Mouse (Mus musculus) midbrain, embryonic 13.5 days (tissue): ENCODE results near the gene Zfyve28. TPM values are rescaled to one million over a fixed set of nuclear protein-coding genes. Genes with fewer than 3 reads are reported as not detected.

Source experiments
- ATAC-seq: fragments of 200-750 bp; cut with Nextera tagmentation; 2 replicates; pipeline ENCODE4 v1.8.0; 2017; ENCODE audit warnings: mild to moderate bottlenecking, moderate TSS enrichment, moderate library complexity
- H3K27ac ChIP-seq: fragments of 300-500 bp; sonication (generic); 2 replicates; pipeline ENCODE4 v1.5.1; 2015; ENCODE audit warnings: inconsistent platforms, mild to moderate bottlenecking, moderate library complexity
- H3K27me3 ChIP-seq: fragments of 300-500 bp; sonication (generic); 2 replicates; pipeline ENCODE4 v1.6.1; 2015; ENCODE audit warnings: mild to moderate bottlenecking, inconsistent platforms
- H3K36me3 ChIP-seq: fragments of 300-500 bp; sonication (generic); 2 replicates; pipeline ENCODE4 v1.6.1; 2015; ENCODE audit warnings: mild to moderate bottlenecking, inconsistent platforms
- H3K4me1 ChIP-seq: fragments of 300-500 bp; sonication (generic); replicated peaks from 2 replicates; pipeline ENCODE4 v1.6.1; 2015; ENCODE audit warnings: inconsistent platforms
- H3K4me2 ChIP-seq: fragments of 300-500 bp; sonication (generic); replicated peaks from 2 replicates; pipeline ENCODE4 v1.6.1; 2015; ENCODE audit warnings: moderate library complexity, mild to moderate bottlenecking, inconsistent platforms
- H3K4me3 ChIP-seq: fragments of 300-500 bp; sonication (generic); replicated peaks from 2 replicates; pipeline ENCODE4 v1.5.1; 2015; ENCODE audit warnings: mild to moderate bottlenecking, inconsistent platforms
- H3K9ac ChIP-seq: fragments of 300-500 bp; sonication (generic); replicated peaks from 2 replicates; pipeline ENCODE4 v1.6.1; 2015; ENCODE audit warnings: mild to moderate bottlenecking, inconsistent platforms
- H3K9me3 ChIP-seq: fragments of 300-500 bp; sonication (generic); 2 replicates; pipeline ENCODE4 v1.6.1; 2016; ENCODE audit warnings: mild to moderate bottlenecking, inconsistent platforms
- WGBS: fragments of 180-500 bp; shearing (Covaris S2); methylation state at CpG from one replicate; pipeline ENCODE4 v1.1.7; 2015; 5-methylcytosine and 5-hydroxymethylcytosine counted together
- polyA plus RNA-seq: library from polyadenylated mRNA; unstranded; fragments of >200 nt; fragmentation: Nextera tagmentation; extraction: Ambion mirVana; gene quantifications from 2 replicates; pipeline ENCODE4 v1.2.1, GENCODE M21; 2015

Gene Zfyve28
- polyA plus RNA-seq, 1 experiment from 2014 or later = 3.7 TPM

- no peaks in the 10 kb centered on the region for H3K27me3 ChIP-seq
- peak; percentile 100 for ATAC-seq
- H3K36me3 ChIP-seq = peaks cover 18% of the 10 kb centered on the region
- H3K4me1 ChIP-seq = peaks cover 32% of the 10 kb centered on the region
- H3K9ac ChIP-seq = peak within 1 kb of the TSS; percentile 69
- peak within 1 kb of the TSS; percentile 94 for H3K27ac ChIP-seq
- under 1% methylated on average over 57 of the region's 57 CpGs for WGBS
- no peaks in the 10 kb centered on the region for H3K9me3 ChIP-seq
- peak within 1 kb of the TSS; percentile 57 for H3K4me3 ChIP-seq
- H3K4me2 ChIP-seq = peak within 1 kb of the TSS; percentile 70
Measured at GRCm38 (mm10) chr5:34168950-34169891, 119.0 kb downstream of the Zfyve28 start, which contains the start of the genes Poln and Haus3. Gene Poln, minus strand, starts transcription at chr5:34169448. Gene Haus3, minus strand, starts transcription at chr5:34169527.

DNA sequence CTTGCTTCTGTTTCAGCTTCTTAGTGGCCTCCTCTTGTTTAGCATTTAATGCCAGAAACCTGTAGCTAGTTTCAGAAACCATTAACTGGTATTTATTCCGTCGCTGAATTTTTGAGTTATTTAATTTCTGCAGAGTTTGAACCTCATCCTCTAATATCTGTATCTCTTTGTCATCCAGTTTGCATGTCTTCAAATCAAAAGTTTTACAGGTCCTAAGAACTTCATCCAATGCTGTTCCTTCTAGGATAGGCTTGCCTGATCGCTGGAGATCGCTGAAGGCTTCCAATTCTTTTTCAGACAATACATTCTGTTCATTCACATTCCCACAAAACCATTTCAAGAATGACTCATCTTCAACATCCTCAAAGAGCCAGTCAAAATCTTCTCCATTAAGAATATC, 120.4 kb downstream of the Zfyve28 start:
- Histone ChIP-seq H3K4me1 (peaks cover 32% of the 10 kb centered on the region), H3K9me3 (no peaks in the 10 kb centered on the region), H3K36me3 (peaks cover 9% of the 10 kb centered on the region), H3K27me3 (no peaks in the 10 kb centered on the region), H3K9ac (0 out of 2 replicates have a peak overlapping the region, but pooled peaks have one; percentile 0), H3K4me3 (no peak overlapping the region), H3K27ac (no peak overlapping the region), H3K4me2 (peak overlapping the region; percentile 11; the same call in 1 of the 2 replicates)
- 82% methylated on average over 4 of the region's 4 CpGs for WGBS
- no peak for ATAC-seq

- H3K27ac ChIP-seq = no peak overlapping the region
- 86% methylated on average over 4 of the region's 4 CpGs for WGBS
- no peak overlapping the region; the same call in 1 of the 2 replicates for H3K9ac ChIP-seq
- no peak for ATAC-seq
- no peaks in the 10 kb centered on the region for H3K9me3 ChIP-seq
- no peaks in the 10 kb centered on the region for H3K27me3 ChIP-seq
- no peak overlapping the region for H3K4me2 ChIP-seq
- peaks cover 4% of the 10 kb centered on the region for H3K36me3 ChIP-seq
- H3K4me3 ChIP-seq = no peak overlapping the region
- peaks cover 32% of the 10 kb centered on the region for H3K4me1 ChIP-seq
Measured at GRCm38 (mm10) chr5:34165793-34166192, 122.5 kb downstream of the Zfyve28 start.

GRCm38 (mm10) chr5:34148476-34148875, 139.8 kb downstream of the Zfyve28 start:
- Histone ChIP-seq H3K9me3 (no peaks in the 10 kb centered on the region), H3K9ac (no peak overlapping the region), H3K4me2 (no peak overlapping the region), H3K27me3 (no peaks in the 10 kb centered on the region), H3K36me3 (peaks cover 2% of the 10 kb centered on the region), H3K4me3 (no peak overlapping the region), H3K4me1 (no peaks in the 10 kb centered on the region), H3K27ac (no peak overlapping the region)
- no peak for ATAC-seq

DNA sequence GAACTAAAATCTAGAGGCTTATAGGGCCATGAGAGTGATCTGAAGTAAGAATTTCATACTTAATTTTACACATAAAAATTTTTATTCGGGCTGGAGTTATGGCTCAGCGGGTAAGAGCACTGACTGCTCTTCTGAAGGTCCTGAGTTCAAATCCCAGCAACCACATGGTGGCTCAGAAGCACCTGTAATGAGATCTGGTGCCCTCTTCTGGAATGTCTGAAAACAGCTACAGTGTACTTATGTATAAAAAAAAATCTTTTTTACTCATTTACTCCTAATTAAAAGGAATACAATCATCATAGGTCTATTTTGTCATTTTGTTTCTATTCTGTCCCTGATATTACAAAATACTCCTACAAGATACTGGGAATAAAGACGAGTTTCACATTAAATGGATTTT, 140.7 kb downstream of the Zfyve28 start:
- ATAC-seq = no peak

More for the DNA sequence above, 140.7 kb downstream of the Zfyve28 start:
- no peaks in the 10 kb centered on the region for H3K27me3 ChIP-seq
- no peak overlapping the region for H3K4me2 ChIP-seq
- no peak overlapping the region for H3K4me3 ChIP-seq
- no peak overlapping the region for H3K27ac ChIP-seq
- no peaks in the 10 kb centered on the region for H3K4me1 ChIP-seq
- 91% methylated on average over 3 of the region's 3 CpGs for WGBS
- H3K9ac ChIP-seq = no peak overlapping the region
- H3K9me3 ChIP-seq = no peaks in the 10 kb centered on the region
- H3K36me3 ChIP-seq = no peaks in the 10 kb centered on the region

Other genes starting within 250 kb of the Zfyve28 start
- gene Poln, start 119.0 kb downstream of the Zfyve28 start, polyA plus RNA-seq = 0.66 and 0.89 TPM in 2 replicates
- gene Haus3, start 118.9 kb downstream of the Zfyve28 start, polyA plus RNA-seq = 21.9 and 24.5 TPM in 2 replicates
- 32.8 and 34.9 TPM in 2 replicates for gene Mxd4, start 100.7 kb downstream of the Zfyve28 start, polyA plus RNA-seq
- not detected in 2 replicates for gene Cfap99, start 151 bp upstream of the Zfyve28 start, polyA plus RNA-seq
- 136 and 141 TPM in 2 replicates for gene Rnf4, start 47.8 kb upstream of the Zfyve28 start, polyA plus RNA-seq
- gene Fam193a, start 81.5 kb upstream of the Zfyve28 start, polyA plus RNA-seq = 19.8 and 20.6 TPM in 2 replicates
- 6.9 and 7.3 TPM in 2 replicates for gene Tnip2, start 225.5 kb upstream of the Zfyve28 start, polyA plus RNA-seq
- 18.3 and 30.8 TPM in 2 replicates for gene Sh3bp2, start 237.4 kb upstream of the Zfyve28 start, polyA plus RNA-seq